In the genomic region with DNA sequence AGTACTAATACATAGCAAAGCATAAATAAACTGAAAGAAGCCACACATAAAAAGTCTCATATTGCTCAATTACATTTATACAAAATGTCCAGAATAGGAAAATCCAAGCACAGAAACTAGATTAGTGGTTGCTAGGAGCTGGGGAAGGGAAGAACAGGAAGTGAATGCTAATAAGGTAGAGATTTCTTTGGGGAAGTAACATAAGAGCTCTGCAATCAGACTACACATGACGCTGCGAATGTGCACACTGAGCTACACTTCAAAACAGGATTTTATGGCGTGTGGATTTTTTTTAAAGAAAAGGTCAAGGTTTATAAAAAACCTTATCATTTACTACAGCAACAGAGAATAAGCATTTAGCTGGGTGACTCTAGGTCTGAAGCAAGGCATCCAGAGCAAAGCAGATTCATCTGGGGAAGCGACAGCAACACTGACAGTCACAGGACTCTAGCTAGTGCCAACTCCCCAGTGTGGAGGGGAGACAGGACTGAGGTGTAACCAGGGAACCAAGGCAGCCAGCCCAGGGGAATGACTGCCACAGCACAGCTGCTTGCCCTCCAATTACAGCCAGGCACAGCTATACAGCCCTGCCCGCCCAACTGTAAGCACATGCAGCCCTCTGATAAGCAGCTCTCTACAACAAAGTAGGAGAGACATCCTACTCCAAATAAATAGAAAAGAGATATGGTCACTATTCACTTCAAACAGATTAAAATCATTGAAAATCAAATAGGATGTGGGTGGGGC, we compare ENCODE assay signal across 9 mouse cellular contexts. TPM values are rescaled to one million over a fixed set of nuclear protein-coding genes. Genes with fewer than 3 reads are reported as not detected.
DNase-seq lines count a peak whose midpoint lies in the region; ATAC-seq lines count a peak whose summit lies in the region.
"Had no signal": no experiment of that assay in that cellular context is flagged by ENCODE, and none has a peak within 500 bp of the region (broad histone marks: within the 10 kb centered on the region; RNA-seq: fewer than 3 reads in every experiment).

No protein-coding gene starts in this region.

- H3K27me3 ChIP-seq in liver, embryonic 12.5 days (replicated peaks), result no peaks in the 10 kb centered on the region
- no peaks in the 10 kb centered on the region for H3K27me3 ChIP-seq in stomach, embryonic 16.5 days (ENCODE audit: control insufficient read depth, insufficient read depth, low read length)
- H3K27me3 ChIP-seq: limb, embryonic 13.5 days had no signal

- H3K9me3 ChIP-seq in liver, embryonic 12.5 days (replicated peaks), result no peaks in the 10 kb centered on the region
- H3K9me3 ChIP-seq in stomach, embryonic 16.5 days (replicated peaks; ENCODE audit: control insufficient read depth, low read length), result no peaks in the 10 kb centered on the region
- H3K9me3 ChIP-seq: limb, embryonic 13.5 days had no signal

- DNase-seq in adrenal gland, adult 2 months, result peak; percentile 28
- DNase-seq in adrenal gland, adult 18-20 months (ENCODE audit: low spot score in 2 of 2), result no peak
- DNase-seq in ovary, postnatal 36 days (ENCODE audit: low spot score), result peak; percentile 7
- no peak for DNase-seq in ovary, postnatal 10 days (ENCODE audit: low spot score)
- no peak for DNase-seq in cerebellum, adult 9-11 months
- DNase-seq in frontal cortex, postnatal 36 days (ENCODE audit: low spot score in 2 of 2), result no peak

- peak; percentile 98 for ATAC-seq in liver, embryonic 12.5 days
- ATAC-seq in stomach, embryonic 16.5 days (ENCODE audit: insufficient read depth, low FRiP score), result peak; percentile 37; the same call in 1 of the 2 replicates

- H3K4me3 ChIP-seq in liver, embryonic 12.5 days, result no peak overlapping the region
- no peak overlapping the region for H3K4me3 ChIP-seq in stomach, embryonic 16.5 days (replicated peaks; ENCODE audit: low read length)
- H3K4me3 ChIP-seq: limb, embryonic 13.5 days had no signal

- peak overlapping the region; percentile 70 for H3K27ac ChIP-seq in liver, embryonic 12.5 days
- H3K27ac ChIP-seq in stomach, embryonic 16.5 days (ENCODE audit: low read length), result no peak overlapping the region
- H3K27ac ChIP-seq: limb, embryonic 13.5 days had no signal

- H3K4me2 ChIP-seq in liver, embryonic 12.5 days, result peak overlapping the region; percentile 43
- H3K4me2 ChIP-seq in stomach, embryonic 16.5 days (ENCODE audit: low read depth, low read length), result no peak overlapping the region
- H3K4me2 ChIP-seq: limb, embryonic 13.5 days had no signal

- WGBS in liver, embryonic 12.5 days (ENCODE audit: insufficient replicate concordance), result 35% methylated on average over 5 of the region's 5 CpGs
- WGBS in stomach, embryonic 16.5 days, result 77% methylated on average over 5 of the region's 5 CpGs

- H3K9ac ChIP-seq in liver, embryonic 12.5 days, result no peak overlapping the region
- no peak overlapping the region for H3K9ac ChIP-seq in stomach, embryonic 16.5 days (ENCODE audit: low read length)
- H3K9ac ChIP-seq: limb, embryonic 13.5 days had no signal

- H3K36me3 ChIP-seq in liver, embryonic 12.5 days, result peaks cover 8% of the 10 kb centered on the region
- H3K36me3 ChIP-seq in stomach, embryonic 16.5 days (ENCODE audit: control insufficient read depth, insufficient read depth, low read length), result no peaks in the 10 kb centered on the region
- H3K36me3 ChIP-seq: limb, embryonic 13.5 days had no signal

- peaks cover 66% of the 10 kb centered on the region for H3K4me1 ChIP-seq in liver, embryonic 12.5 days
- H3K4me1 ChIP-seq in stomach, embryonic 16.5 days (ENCODE audit: control insufficient read depth, insufficient read depth, low read length), result no peaks in the 10 kb centered on the region

RNA-seq across cellular contexts. Expression of a gene that starts 42.6 kb away (rescaled TPM):
- total RNA-seq in adrenal gland, adult 2 months (2021), result 10 to 100 TPM; 85.5 to 90.5 TPM
- polyA plus RNA-seq in adrenal gland, adult 2 months (2012; rRNA removed), result 53.6 and 54.5 TPM in 2 replicates
- 10 to 100 TPM; 88.5 to 89.7 TPM for total RNA-seq in adrenal gland, adult 18-20 months (2021)
- polyA plus RNA-seq in liver, embryonic 12.5 days (2016; fragmentation: Nextera tagmentation; extraction: Ambion mirVana), result 33.8 and 34.1 TPM in 2 replicates
- polyA plus RNA-seq in stomach, embryonic 16.5 days (2015; fragmentation: Nextera tagmentation; extraction: Ambion mirVana), result 58.0 and 62.7 TPM in 2 replicates

Comparison
In these comparisons a context has a peak if more than half of its experiments do, and no peak if none do; other contexts are left out.
1. DNase-seq: peak in adrenal gland, adult 2 months (single experiment) and ovary, postnatal 36 days (single experiment); none in adrenal gland, adult 18-20 months (0 of 2), ovary, postnatal 10 days (single experiment), cerebellum, adult 9-11 months (single experiment) and frontal cortex, postnatal 36 days (0 of 2).